Mouse (Mus musculus): ENCODE data around the gene Kcng1. TPM values are rescaled to one million over a fixed set of nuclear protein-coding genes. Genes with fewer than 3 reads are reported as not detected.

The Kcng1 gene
- total RNA-seq, 1 experiment: 1.3 TPM

DNA sequence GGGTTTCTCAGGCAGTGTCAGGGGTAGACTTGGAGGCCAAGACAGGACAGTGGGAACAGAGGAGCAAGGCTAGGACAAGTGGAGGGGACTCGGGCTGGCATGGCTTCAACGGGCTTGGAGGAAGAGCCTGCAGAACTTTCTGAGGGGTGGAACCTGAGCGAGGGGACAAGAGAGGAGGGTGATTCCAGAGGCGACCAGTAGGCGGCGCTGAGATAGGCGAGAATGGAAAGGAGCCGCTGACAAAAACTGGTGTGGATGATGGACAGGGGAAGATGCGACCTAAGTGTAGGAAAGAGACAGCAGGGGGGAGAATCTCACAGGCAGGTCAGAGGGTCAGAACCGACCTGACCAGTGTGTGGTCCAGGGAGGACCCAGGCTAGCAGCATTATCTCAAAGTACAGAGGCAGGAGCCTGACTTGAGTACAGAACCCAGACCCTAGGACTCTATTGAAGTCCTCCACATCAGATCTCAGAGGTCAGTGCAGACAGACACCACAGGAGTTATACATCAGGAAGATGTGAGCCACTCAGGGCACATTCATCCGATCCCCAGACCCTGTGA, 7.1 kb downstream of the Kcng1 start:
- Histone ChIP-seq H3K9me3 (ENCODE audit: control insufficient read depth, insufficient read depth, low read depth, low read length) (no peaks in the 10 kb centered on the region), H3K4me1 (ENCODE audit: control insufficient read depth in 2 of 2, insufficient read depth in 2 of 2, low read length in 2 of 2, poor library complexity in 1 of 2) (no peaks in the 10 kb centered on the region), H3K27ac (ENCODE audit: insufficient read depth, low read depth, low read length, poor library complexity, severe bottlenecking) (no peak overlapping the region), H3K9ac (ENCODE audit: insufficient read depth, low read depth, low read length, poor library complexity, severe bottlenecking) (no peak overlapping the region), H3K36me3 (ENCODE audit: control insufficient read depth, insufficient read depth, low read length, poor library complexity, severe bottlenecking) (no peaks in the 10 kb centered on the region), H3K4me3 (ENCODE audit: insufficient read depth in 1 of 2, low read depth in 1 of 2, low read length in 2 of 2, poor library complexity in 1 of 2, severe bottlenecking in 1 of 2) (no peak overlapping the region)
- TF ChIP-seq CHD2 (IDR thresholded peaks at IDR 0.05; ENCODE audit: low read depth, low read length) (no peak), HCFC1 (IDR thresholded peaks at IDR 0.05; ENCODE audit: borderline replicate concordance, insufficient read depth, low read length) (no peak), MAFK (IDR thresholded peaks at IDR 0.05; ENCODE audit: insufficient read depth, low read depth, low read length) (no peak), ZNF384 (IDR thresholded peaks at IDR 0.05; ENCODE audit: low read depth, low read length) (no peak)
- in situ Hi-C loops (cut with MboI; ENCODE audit: low sequenced_read_pairs in 2 of 2, unreplicated experiment in 2 of 2): loop anchor here in 1 of 2 experiments (25.0 kb wide), 2 partner anchors 363 to 613 kb away; no protein-coding TSS in a partner anchor
- peak; percentile 74 for DNase-seq (ENCODE audit: low read depth, low spot score)

DNA sequence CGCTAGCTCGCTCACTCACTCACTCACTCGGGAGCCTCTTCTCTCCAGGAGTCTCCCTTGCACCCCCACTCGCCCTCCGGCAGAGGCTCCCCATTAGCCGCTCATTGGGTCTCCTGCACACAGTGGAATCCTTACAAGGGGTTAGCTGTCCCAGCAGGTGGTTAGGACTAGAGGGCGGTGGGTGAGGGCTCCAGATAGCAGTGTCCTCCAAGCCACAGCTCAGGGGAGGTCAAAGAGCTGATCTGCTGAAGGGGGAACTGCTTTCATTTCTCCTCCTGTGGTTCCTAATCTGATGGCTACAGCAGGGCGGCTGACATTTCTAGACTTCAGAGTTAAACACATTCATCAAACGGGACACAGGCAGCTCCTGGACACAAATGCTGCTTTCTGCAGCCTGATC, 8.1 kb downstream of the Kcng1 start:
- TF ChIP-seq MAFK (IDR thresholded peaks at IDR 0.05; ENCODE audit: insufficient read depth, low read depth, low read length) (no peak), CHD2 (IDR thresholded peaks at IDR 0.05; ENCODE audit: low read depth, low read length) (no peak), HCFC1 (IDR thresholded peaks at IDR 0.05; ENCODE audit: borderline replicate concordance, insufficient read depth, low read length) (no peak), ZNF384 (IDR thresholded peaks at IDR 0.05; ENCODE audit: low read depth, low read length) (no peak), ZC3H11A (IDR thresholded peaks at IDR 0.05; ENCODE audit: borderline replicate concordance, low read depth, low read length) (no peak)
- Histone ChIP-seq H3K27ac (ENCODE audit: insufficient read depth, low read depth, low read length, poor library complexity, severe bottlenecking) (no peak overlapping the region), H3K9ac (ENCODE audit: insufficient read depth, low read depth, low read length, poor library complexity, severe bottlenecking) (no peak overlapping the region), H3K4me1 (ENCODE audit: control insufficient read depth in 2 of 2, insufficient read depth in 2 of 2, low read length in 2 of 2, poor library complexity in 1 of 2) (peaks cover 0 to under 1% of the 10 kb centered on the region in 2 experiments; a peak in 1 of 4 replicates), H3K4me3 (ENCODE audit: insufficient read depth in 1 of 2, low read depth in 1 of 2, low read length in 2 of 2, poor library complexity in 1 of 2, severe bottlenecking in 1 of 2) (no peak overlapping the region), H3K36me3 (ENCODE audit: control insufficient read depth, insufficient read depth, low read length, poor library complexity, severe bottlenecking) (no peaks in the 10 kb centered on the region), H3K9me3 (ENCODE audit: control insufficient read depth, insufficient read depth, low read depth, low read length) (no peaks in the 10 kb centered on the region)
- in situ Hi-C loops (cut with MboI; ENCODE audit: low sequenced_read_pairs in 2 of 2, unreplicated experiment in 2 of 2): loop anchor here in 1 of 2 experiments (25.0 kb wide), 2 partner anchors 364 to 614 kb away; no protein-coding TSS in a partner anchor
- no peak for DNase-seq (ENCODE audit: low read depth, low spot score)

DNA sequence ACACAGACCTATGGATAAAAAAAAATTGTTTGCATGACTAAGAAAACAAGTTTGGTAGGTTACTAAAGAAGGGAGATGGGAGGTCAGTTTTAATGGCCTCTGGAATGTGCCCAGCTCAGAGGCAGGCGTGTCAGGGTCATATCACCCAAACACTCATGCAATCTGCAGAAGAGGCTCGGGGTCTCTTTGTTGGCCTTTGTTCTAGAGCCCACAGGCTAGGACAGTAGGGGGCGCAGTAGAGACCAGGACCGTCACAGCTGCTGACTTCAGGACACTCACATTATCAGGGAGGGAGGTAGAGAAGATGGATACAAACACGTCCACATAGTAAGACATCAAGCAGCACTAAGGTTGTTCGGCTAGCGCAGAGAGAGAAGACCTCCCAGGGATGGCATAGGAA, 13.5 kb downstream of the Kcng1 start:
- TF ChIP-seq HCFC1 (IDR thresholded peaks at IDR 0.05; ENCODE audit: borderline replicate concordance, insufficient read depth, low read length) (no peak), MAFK (IDR thresholded peaks at IDR 0.05; ENCODE audit: insufficient read depth, low read depth, low read length) (no peak), ZC3H11A (IDR thresholded peaks at IDR 0.05; ENCODE audit: borderline replicate concordance, low read depth, low read length) (no peak)
- H3K36me3 ChIP-seq (ENCODE audit: control insufficient read depth, insufficient read depth, low read length, poor library complexity, severe bottlenecking): no peaks in the 10 kb centered on the region
- no peaks in the 10 kb centered on the region for H3K9me3 ChIP-seq (ENCODE audit: control insufficient read depth, insufficient read depth, low read depth, low read length)
- no peak overlapping the region for H3K27ac ChIP-seq (ENCODE audit: insufficient read depth, low read depth, low read length, poor library complexity, severe bottlenecking)
- no peak overlapping the region for H3K9ac ChIP-seq (ENCODE audit: insufficient read depth, low read depth, low read length, poor library complexity, severe bottlenecking)
- peaks cover 0 to 4% of the 10 kb centered on the region in 2 experiments; a peak in 2 of 4 replicates for H3K4me1 ChIP-seq (ENCODE audit: control insufficient read depth in 2 of 2, insufficient read depth in 2 of 2, low read length in 2 of 2, poor library complexity in 1 of 2)
- peak; percentile 79 for DNase-seq (ENCODE audit: low read depth, low spot score)
- in situ Hi-C loops (cut with MboI; ENCODE audit: low sequenced_read_pairs in 2 of 2, unreplicated experiment in 2 of 2): loop anchor here in 1 of 2 experiments (25.0 kb wide), 2 partner anchors 369 to 619 kb away; no protein-coding TSS in a partner anchor
- H3K4me3 ChIP-seq (ENCODE audit: insufficient read depth in 1 of 2, low read depth in 1 of 2, low read length in 2 of 2, poor library complexity in 1 of 2, severe bottlenecking in 1 of 2): peak overlapping the region; percentile 50 to 53; a peak in 3 of 4 replicates

DNA sequence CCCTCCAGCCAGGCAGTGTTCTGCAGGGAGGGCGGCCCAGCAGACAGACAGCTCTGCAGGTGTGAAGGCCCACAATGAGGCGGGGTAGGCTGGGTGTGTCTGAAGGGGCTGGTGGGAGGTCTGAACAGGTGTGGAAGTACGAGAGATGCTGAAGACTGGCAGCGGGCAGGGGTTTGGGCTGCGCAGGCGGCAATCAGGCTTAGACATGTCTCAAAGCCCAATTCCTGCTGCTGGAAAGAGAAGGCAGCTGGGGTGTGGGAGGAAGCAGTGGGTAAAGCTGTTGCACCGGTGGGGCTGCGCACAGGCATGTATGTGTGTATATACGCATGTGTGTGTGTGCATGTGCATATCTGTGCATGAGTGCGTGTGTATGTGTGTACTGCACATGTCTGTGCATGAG, 20.6 kb downstream of the Kcng1 start:
- peaks cover 0 to 12% of the 10 kb centered on the region in 2 experiments; a peak in 2 of 4 replicates for H3K4me1 ChIP-seq (ENCODE audit: control insufficient read depth in 2 of 2, insufficient read depth in 2 of 2, low read length in 2 of 2, poor library complexity in 1 of 2)
- no peak overlapping the region for H3K9ac ChIP-seq (ENCODE audit: insufficient read depth, low read depth, low read length, poor library complexity, severe bottlenecking)
- H3K36me3 ChIP-seq (ENCODE audit: control insufficient read depth, insufficient read depth, low read length, poor library complexity, severe bottlenecking): no peaks in the 10 kb centered on the region
- H3K4me3 ChIP-seq (ENCODE audit: insufficient read depth in 1 of 2, low read depth in 1 of 2, low read length in 2 of 2, poor library complexity in 1 of 2, severe bottlenecking in 1 of 2): no peak overlapping the region
- TF ChIP-seq MAFK (IDR thresholded peaks at IDR 0.05; ENCODE audit: insufficient read depth, low read depth, low read length) (no peak), ZNF384 (IDR thresholded peaks at IDR 0.05; ENCODE audit: low read depth, low read length) (no peak), HCFC1 (IDR thresholded peaks at IDR 0.05; ENCODE audit: borderline replicate concordance, insufficient read depth, low read length) (no peak), CHD2 (IDR thresholded peaks at IDR 0.05; ENCODE audit: low read depth, low read length) (no peak), ZC3H11A (IDR thresholded peaks at IDR 0.05; ENCODE audit: borderline replicate concordance, low read depth, low read length) (no peak)
- H3K27ac ChIP-seq (ENCODE audit: insufficient read depth, low read depth, low read length, poor library complexity, severe bottlenecking): no peak overlapping the region
- in situ Hi-C loops (cut with MboI; ENCODE audit: low sequenced_read_pairs in 2 of 2, unreplicated experiment in 2 of 2): loop anchor here in 1 of 2 experiments (25.0 kb wide), 2 partner anchors 376 to 626 kb away; no protein-coding TSS in a partner anchor
- DNase-seq (ENCODE audit: low read depth, low spot score): no peak
- H3K9me3 ChIP-seq (ENCODE audit: control insufficient read depth, insufficient read depth, low read depth, low read length): no peaks in the 10 kb centered on the region

Measured in ES-E14 (cell line).